Mouse (Mus musculus) liver, postnatal 0 days (tissue): ENCODE measurements around the gene Pold1.

Experiments used
- CTCF ChIP-seq: sonication (generic); IDR thresholded peaks from 2 replicates; pipeline ENCODE4 v1.5.1; 2016; ENCODE audit warnings: antibody characterized with exemption, low read depth
- EP300 ChIP-seq: IDR thresholded peaks from 2 replicates; pipeline ENCODE4 v1.6.1; 2016; ENCODE audit warnings: antibody characterized with exemption, low read depth, mild to moderate bottlenecking

DNA sequence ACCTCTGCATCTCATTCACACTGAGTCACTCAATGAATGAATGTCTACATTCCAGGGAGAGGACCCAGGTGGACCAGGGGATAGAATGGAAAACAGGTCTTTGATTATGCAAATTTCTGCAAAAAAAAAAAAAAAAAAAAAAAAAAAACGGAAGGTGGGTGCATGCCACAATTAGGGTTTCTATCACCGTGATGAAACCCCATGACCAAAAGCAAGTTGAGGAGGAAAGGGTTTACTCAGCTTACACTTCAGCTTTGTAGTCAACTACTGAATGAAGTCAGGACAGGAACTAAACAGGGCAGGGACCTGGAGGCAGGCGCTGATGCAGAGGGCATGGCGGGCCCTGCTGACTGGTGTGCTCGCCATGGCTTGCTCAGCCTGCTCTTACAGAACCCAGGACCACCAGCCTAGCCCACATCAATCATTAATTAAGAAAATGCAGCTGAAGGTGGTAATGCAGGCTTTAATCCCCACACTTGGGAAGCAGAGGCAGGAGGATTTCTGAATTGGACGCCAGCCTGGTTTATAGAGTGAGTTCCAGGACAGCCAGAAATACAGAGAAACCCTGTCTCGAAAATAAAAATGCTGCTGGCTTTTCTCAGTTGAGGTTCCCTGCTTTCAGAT, 63.0 kb downstream of the Pold1 start:
- TF ChIP-seq EP300 (no peak), CTCF (no peak)
